Mouse (Mus musculus): ENCODE measurements around the gene Gpx4. TPM values are rescaled to one million over a fixed set of nuclear protein-coding genes. Genes with fewer than 3 reads are reported as not detected.
"Not testable (repeated sequence)": the region's sequence is repeated elsewhere in the genome, so short reads cannot be mapped to it uniquely, and the experiment has no call there.

Gpx4 gene
- polyA plus RNA-seq, 1 experiment from 2014 or later, result 706 TPM

- peak; percentile 50 for ATAC-seq (ENCODE audit: low FRiP score, low TSS enrichment)
- Histone ChIP-seq H3K4me3 (ENCODE audit: low read length) (peak overlapping the region; percentile 81), H3K4me2 (replicated peaks; ENCODE audit: low read depth, low read length) (peak overlapping the region; percentile 86), H3K36me3 (ENCODE audit: insufficient read depth, low read length) (peaks cover 33% of the 10 kb centered on the region), H3K9me3 (ENCODE audit: low read length) (no peaks in the 10 kb centered on the region), H3K27me3 (ENCODE audit: insufficient read depth, low read length) (no peaks in the 10 kb centered on the region), H3K9ac (replicated peaks; ENCODE audit: low read length) (peak overlapping the region; percentile 95), H3K27ac (ENCODE audit: low read length) (peak overlapping the region; percentile 98), H3K4me1 (ENCODE audit: insufficient read depth, low read length) (peaks cover 43% of the 10 kb centered on the region)
- WGBS, result under 1% methylated on average over 77 of the region's 77 CpGs
Observed at GRCm38 (mm10) chr10:80053831-80054815, 7.2 kb downstream of the Gpx4 start.

- Histone ChIP-seq H3K4me1 (ENCODE audit: insufficient read depth, low read length) (peaks cover 43% of the 10 kb centered on the region), H3K9ac (replicated peaks; ENCODE audit: low read length) (peak overlapping the region; percentile 95), H3K4me2 (replicated peaks; ENCODE audit: low read depth, low read length) (peak overlapping the region; percentile 86), H3K36me3 (ENCODE audit: insufficient read depth, low read length) (peaks cover 40% of the 10 kb centered on the region), H3K4me3 (ENCODE audit: low read length) (peak overlapping the region; percentile 81), H3K27ac (ENCODE audit: low read length) (peak overlapping the region; percentile 98; the same call in 1 of the 2 replicates)
- H3K9me3 ChIP-seq (ENCODE audit: low read length); H3K27me3 ChIP-seq (ENCODE audit: insufficient read depth, low read length); ATAC-seq (ENCODE audit: low FRiP score, low TSS enrichment): not testable (repeated sequence)
- WGBS, result 6% methylated on average over 2 of the region's 3 CpGs
Observed at GRCm38 (mm10) chr10:80054911-80055310, 7.9 kb downstream of the Gpx4 start.

GRCm38 (mm10) chr10:80055364-80055763, 8.4 kb downstream of the Gpx4 start:
- WGBS, result 76% methylated on average over 5 of the region's 5 CpGs
- Histone ChIP-seq H3K9ac (replicated peaks; ENCODE audit: low read length) (peak overlapping the region; percentile 95), H3K27me3 (ENCODE audit: insufficient read depth, low read length) (no peaks in the 10 kb centered on the region), H3K36me3 (ENCODE audit: insufficient read depth, low read length) (peaks cover 42% of the 10 kb centered on the region), H3K4me2 (replicated peaks; ENCODE audit: low read depth, low read length) (peak overlapping the region; percentile 86), H3K9me3 (ENCODE audit: low read length) (no peaks in the 10 kb centered on the region), H3K4me1 (ENCODE audit: insufficient read depth, low read length) (peaks cover 39% of the 10 kb centered on the region), H3K27ac (ENCODE audit: low read length) (no peak overlapping the region), H3K4me3 (ENCODE audit: low read length) (peak overlapping the region; percentile 81)
- no peak for ATAC-seq (ENCODE audit: low FRiP score, low TSS enrichment)

GRCm38 (mm10) chr10:80055891-80056290, 8.9 kb downstream of the Gpx4 start:
- peaks cover 43% of the 10 kb centered on the region for H3K36me3 ChIP-seq (ENCODE audit: insufficient read depth, low read length)
- H3K4me2 ChIP-seq (replicated peaks; ENCODE audit: low read depth, low read length), result no peak overlapping the region
- no peaks in the 10 kb centered on the region for H3K9me3 ChIP-seq (ENCODE audit: low read length)
- H3K27ac ChIP-seq (ENCODE audit: low read length), result no peak overlapping the region
- 81% methylated on average over 9 of the region's 10 CpGs for WGBS
- ATAC-seq (ENCODE audit: low FRiP score, low TSS enrichment), result no peak
- H3K4me3 ChIP-seq (ENCODE audit: low read length), result no peak overlapping the region
- no peaks in the 10 kb centered on the region for H3K27me3 ChIP-seq (ENCODE audit: insufficient read depth, low read length)
- H3K4me1 ChIP-seq (ENCODE audit: insufficient read depth, low read length), result peaks cover 36% of the 10 kb centered on the region
- no peak overlapping the region for H3K9ac ChIP-seq (replicated peaks; ENCODE audit: low read length)

GRCm38 (mm10) chr10:80056506-80056905, 9.5 kb downstream of the Gpx4 start:
- no peak overlapping the region for H3K4me3 ChIP-seq (ENCODE audit: low read length)
- H3K9me3 ChIP-seq (ENCODE audit: low read length), result no peaks in the 10 kb centered on the region
- WGBS, result 86% methylated on average over 4 of the region's 4 CpGs
- H3K4me2 ChIP-seq (replicated peaks; ENCODE audit: low read depth, low read length), result no peak overlapping the region
- no peak for ATAC-seq (ENCODE audit: low FRiP score, low TSS enrichment)
- peak overlapping the region; percentile 38; the same call in 1 of the 2 replicates for H3K9ac ChIP-seq (replicated peaks; ENCODE audit: low read length)
- no peak overlapping the region for H3K27ac ChIP-seq (ENCODE audit: low read length)
- no peaks in the 10 kb centered on the region for H3K27me3 ChIP-seq (ENCODE audit: insufficient read depth, low read length)
- peaks cover 43% of the 10 kb centered on the region for H3K36me3 ChIP-seq (ENCODE audit: insufficient read depth, low read length)
- H3K4me1 ChIP-seq (ENCODE audit: insufficient read depth, low read length), result peaks cover 30% of the 10 kb centered on the region

GRCm38 (mm10) chr10:80056976-80057682, 10.2 kb downstream of the Gpx4 start:
- peaks cover 24% of the 10 kb centered on the region for H3K4me1 ChIP-seq (ENCODE audit: insufficient read depth, low read length)
- H3K4me3 ChIP-seq (ENCODE audit: low read length), result no peak overlapping the region
- H3K27ac ChIP-seq (ENCODE audit: low read length), result no peak overlapping the region
- no peak overlapping the region for H3K4me2 ChIP-seq (replicated peaks; ENCODE audit: low read depth, low read length)
- no peaks in the 10 kb centered on the region for H3K27me3 ChIP-seq (ENCODE audit: insufficient read depth, low read length)
- no peak for ATAC-seq (ENCODE audit: low FRiP score, low TSS enrichment)
- H3K36me3 ChIP-seq (ENCODE audit: insufficient read depth, low read length), result peaks cover 47% of the 10 kb centered on the region
- H3K9ac ChIP-seq (replicated peaks; ENCODE audit: low read length), result 0 out of 2 replicates have a peak overlapping the region, but pooled peaks have one; percentile 26
- 90% methylated on average over 27 of the region's 27 CpGs for WGBS
- no peaks in the 10 kb centered on the region for H3K9me3 ChIP-seq (ENCODE audit: low read length)

- H3K9ac ChIP-seq (replicated peaks; ENCODE audit: low read length), result no peak overlapping the region
- no peak for ATAC-seq (ENCODE audit: low FRiP score, low TSS enrichment)
- H3K27me3 ChIP-seq (ENCODE audit: insufficient read depth, low read length), result no peaks in the 10 kb centered on the region
- H3K36me3 ChIP-seq (ENCODE audit: insufficient read depth, low read length), result peaks cover 54% of the 10 kb centered on the region
- no peak overlapping the region for H3K4me3 ChIP-seq (ENCODE audit: low read length)
- no peak overlapping the region for H3K27ac ChIP-seq (ENCODE audit: low read length)
- no peak overlapping the region for H3K4me2 ChIP-seq (replicated peaks; ENCODE audit: low read depth, low read length)
- H3K4me1 ChIP-seq (ENCODE audit: insufficient read depth, low read length), result peaks cover 18% of the 10 kb centered on the region
- no peaks in the 10 kb centered on the region for H3K9me3 ChIP-seq (ENCODE audit: low read length)
- WGBS, result 82% methylated on average over 30 of the region's 30 CpGs
Observed at GRCm38 (mm10) chr10:80057683-80058326, 10.8 kb downstream of the Gpx4 start.

GRCm38 (mm10) chr10:80063104-80063503, 16.1 kb downstream of the Gpx4 start:
- 0 out of 2 replicates have a peak, but pooled peaks have one; percentile 1 for ATAC-seq (ENCODE audit: low FRiP score, low TSS enrichment)
- no peak overlapping the region for H3K4me2 ChIP-seq (replicated peaks; ENCODE audit: low read depth, low read length)
- H3K4me1 ChIP-seq (ENCODE audit: insufficient read depth, low read length), result 0 out of 2 replicates have a peak, but pooled peaks cover 3% of the 10 kb centered on the region
- 0 out of 2 replicates have a peak overlapping the region, but pooled peaks have one; percentile 17 for H3K27ac ChIP-seq (ENCODE audit: low read length)
- no peak overlapping the region for H3K9ac ChIP-seq (replicated peaks; ENCODE audit: low read length)
- H3K9me3 ChIP-seq (ENCODE audit: low read length), result no peaks in the 10 kb centered on the region
- WGBS, result 90% methylated on average over 5 of the region's 5 CpGs
- H3K36me3 ChIP-seq (ENCODE audit: insufficient read depth, low read length), result peaks cover 37% of the 10 kb centered on the region
- no peak overlapping the region for H3K4me3 ChIP-seq (ENCODE audit: low read length)
- no peaks in the 10 kb centered on the region for H3K27me3 ChIP-seq (ENCODE audit: insufficient read depth, low read length)

- peaks cover 29% of the 10 kb centered on the region for H3K36me3 ChIP-seq (ENCODE audit: insufficient read depth, low read length)
- no peak for ATAC-seq (ENCODE audit: low FRiP score, low TSS enrichment)
- H3K9ac ChIP-seq (replicated peaks; ENCODE audit: low read length), result no peak overlapping the region
- H3K27ac ChIP-seq (ENCODE audit: low read length), result no peak overlapping the region
- no peaks in the 10 kb centered on the region for H3K9me3 ChIP-seq (ENCODE audit: low read length)
- H3K4me1 ChIP-seq (ENCODE audit: insufficient read depth, low read length), result 0 out of 2 replicates have a peak, but pooled peaks cover 3% of the 10 kb centered on the region
- H3K4me2 ChIP-seq (replicated peaks; ENCODE audit: low read depth, low read length), result no peak overlapping the region
- H3K4me3 ChIP-seq (ENCODE audit: low read length), result no peak overlapping the region
- H3K27me3 ChIP-seq (ENCODE audit: insufficient read depth, low read length), result no peaks in the 10 kb centered on the region
- 71% methylated on average over 23 of the region's 23 CpGs for WGBS
Observed at GRCm38 (mm10) chr10:80063877-80064650, 17.1 kb downstream of the Gpx4 start.
